Mouse (Mus musculus): ENCODE measurements around the gene Tmeff1. TPM values are rescaled to one million over a fixed set of nuclear protein-coding genes. Genes with fewer than 3 reads are reported as not detected.

The Tmeff1 gene
- polyA plus RNA-seq, 1 experiment = 1.3 TPM

DNA sequence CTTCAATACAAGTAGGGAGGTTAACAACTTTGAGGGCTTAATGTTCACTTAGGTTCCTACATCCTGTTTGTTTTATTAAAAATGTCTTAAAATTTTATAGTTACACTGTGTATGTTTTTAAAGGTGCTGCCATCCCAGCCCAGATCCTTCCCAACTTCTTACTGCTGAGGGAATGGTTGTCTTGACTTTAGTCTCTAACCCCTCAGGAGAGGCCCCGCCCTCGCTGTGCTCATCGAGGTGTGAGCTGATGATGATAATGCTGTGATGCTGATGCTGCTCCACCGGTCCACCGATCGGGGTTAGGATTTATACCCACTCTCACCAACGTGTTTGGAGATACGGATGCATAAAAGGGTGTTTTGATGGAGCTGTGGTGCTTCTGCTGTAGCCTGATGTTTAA is 23.1 kb upstream of the Tmeff1 start:
- no peak overlapping the region for H3K27ac ChIP-seq (ENCODE audit: control insufficient read depth, insufficient read depth, low read length)
- H3K36me3 ChIP-seq (ENCODE audit: control insufficient read depth, insufficient read depth, low read length) = no peaks in the 10 kb centered on the region
- H3K4me3 ChIP-seq (ENCODE audit: control insufficient read depth, insufficient read depth, low read length) = no peak overlapping the region
- 96% methylated on average over 8 of the region's 8 CpGs for WGBS
- no peak for TF ChIP-seq POLR2A (IDR thresholded peaks at IDR 0.05; ENCODE audit: control insufficient read depth, extremely low read depth, insufficient read depth, low read length, poor library complexity)
- TF ChIP-seq CTCF (IDR thresholded peaks at IDR 0.05; ENCODE audit: borderline replicate concordance, control insufficient read depth, extremely low read depth, insufficient read depth, low read length, poor library complexity) = no peak
- H3K27me3 ChIP-seq (ENCODE audit: control insufficient read depth, insufficient read depth, low read length) = no peaks in the 10 kb centered on the region
- DNase-seq = no peak
- no peaks in the 10 kb centered on the region for H3K4me1 ChIP-seq (replicated peaks; ENCODE audit: control insufficient read depth, insufficient read depth, low read length)

DNA sequence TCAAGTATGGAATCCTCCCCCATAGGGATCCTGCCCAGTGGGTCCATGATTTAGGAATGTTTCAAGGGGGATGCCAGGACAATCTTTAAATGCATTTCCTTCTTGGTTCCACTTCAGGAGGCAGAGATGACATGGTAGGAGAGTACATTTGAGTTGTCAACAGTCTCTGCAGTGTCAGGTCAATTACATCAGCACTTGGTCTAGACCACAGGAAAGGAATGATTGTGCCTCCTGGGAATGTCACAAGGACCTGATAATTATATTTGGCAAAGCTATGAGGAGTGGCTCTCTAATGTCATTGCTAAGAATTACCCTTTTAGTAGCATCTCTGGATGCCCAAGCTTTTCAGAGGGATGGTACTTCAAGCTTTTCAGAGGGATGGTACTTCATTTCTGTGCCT is 20.0 kb upstream of the Tmeff1 start:
- H3K27ac ChIP-seq (ENCODE audit: control insufficient read depth, insufficient read depth, low read length) = no peak overlapping the region
- no peak for DNase-seq
- no peaks in the 10 kb centered on the region for H3K4me1 ChIP-seq (replicated peaks; ENCODE audit: control insufficient read depth, insufficient read depth, low read length)
- TF ChIP-seq CTCF (IDR thresholded peaks at IDR 0.05; ENCODE audit: borderline replicate concordance, control insufficient read depth, extremely low read depth, insufficient read depth, low read length, poor library complexity) (no peak), POLR2A (IDR thresholded peaks at IDR 0.05; ENCODE audit: control insufficient read depth, extremely low read depth, insufficient read depth, low read length, poor library complexity) (no peak)
- no peaks in the 10 kb centered on the region for H3K27me3 ChIP-seq (ENCODE audit: control insufficient read depth, insufficient read depth, low read length)
- no peaks in the 10 kb centered on the region for H3K36me3 ChIP-seq (ENCODE audit: control insufficient read depth, insufficient read depth, low read length)
- H3K4me3 ChIP-seq (ENCODE audit: control insufficient read depth, insufficient read depth, low read length) = no peak overlapping the region

DNA sequence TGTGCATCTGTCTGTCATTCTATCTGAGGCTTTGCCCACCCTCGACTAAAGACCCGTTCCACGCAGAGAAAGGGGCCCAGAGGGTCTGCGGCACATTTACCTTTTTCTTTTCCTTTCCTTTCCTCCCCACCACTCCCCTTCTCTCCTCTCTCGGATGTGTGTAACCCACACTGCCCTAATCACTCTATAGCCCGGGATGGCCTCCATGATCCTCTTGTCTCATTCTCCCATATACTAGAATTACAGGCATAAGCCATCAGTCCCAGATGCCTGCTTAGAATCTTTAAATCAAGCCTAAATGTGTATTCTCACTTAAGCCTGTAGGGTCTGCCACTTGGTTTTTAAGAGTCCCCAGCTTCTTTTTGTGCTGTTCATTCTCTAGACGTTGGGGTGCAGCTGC is 8.6 kb upstream of the Tmeff1 start:
- 88% methylated on average over 7 of the region's 7 CpGs for WGBS
- no peak overlapping the region for H3K4me3 ChIP-seq (ENCODE audit: control insufficient read depth, insufficient read depth, low read length)
- no peaks in the 10 kb centered on the region for H3K27me3 ChIP-seq (ENCODE audit: control insufficient read depth, insufficient read depth, low read length)
- TF ChIP-seq POLR2A (IDR thresholded peaks at IDR 0.05; ENCODE audit: control insufficient read depth, extremely low read depth, insufficient read depth, low read length, poor library complexity) = no peak
- no peaks in the 10 kb centered on the region for H3K4me1 ChIP-seq (replicated peaks; ENCODE audit: control insufficient read depth, insufficient read depth, low read length)
- H3K36me3 ChIP-seq (ENCODE audit: control insufficient read depth, insufficient read depth, low read length) = no peaks in the 10 kb centered on the region
- DNase-seq = no peak
- H3K27ac ChIP-seq (ENCODE audit: control insufficient read depth, insufficient read depth, low read length) = no peak overlapping the region

DNA sequence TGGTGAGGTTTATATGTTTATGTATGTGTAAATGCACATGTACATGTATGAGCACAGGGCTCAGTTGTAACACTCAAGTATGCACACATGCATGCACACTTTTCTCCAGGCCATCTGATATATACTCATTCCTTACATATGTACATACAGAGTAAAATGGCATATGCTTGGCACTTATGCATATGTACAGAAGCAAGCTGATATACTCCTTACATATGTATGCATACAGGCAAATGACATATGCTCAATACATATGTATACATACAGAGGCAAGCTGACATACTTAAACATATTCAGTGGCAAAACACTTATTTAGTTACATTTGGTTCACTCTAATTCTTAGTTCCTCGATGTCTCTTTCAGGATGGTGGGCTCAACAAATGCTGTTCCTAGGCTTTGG is 7.1 kb upstream of the Tmeff1 start:
- H3K27me3 ChIP-seq (ENCODE audit: control insufficient read depth, insufficient read depth, low read length) = no peaks in the 10 kb centered on the region
- no peak overlapping the region for H3K4me3 ChIP-seq (ENCODE audit: control insufficient read depth, insufficient read depth, low read length)
- no peak overlapping the region for H3K27ac ChIP-seq (ENCODE audit: control insufficient read depth, insufficient read depth, low read length)
- WGBS = 98% methylated on average over 1 of the region's 1 CpGs
- H3K36me3 ChIP-seq (ENCODE audit: control insufficient read depth, insufficient read depth, low read length) = no peaks in the 10 kb centered on the region
- no peak for DNase-seq
- TF ChIP-seq POLR2A (IDR thresholded peaks at IDR 0.05; ENCODE audit: control insufficient read depth, extremely low read depth, insufficient read depth, low read length, poor library complexity) (no peak), CTCF (IDR thresholded peaks at IDR 0.05; ENCODE audit: borderline replicate concordance, control insufficient read depth, extremely low read depth, insufficient read depth, low read length, poor library complexity) (no peak)
- H3K4me1 ChIP-seq (replicated peaks; ENCODE audit: control insufficient read depth, insufficient read depth, low read length) = no peaks in the 10 kb centered on the region

DNA sequence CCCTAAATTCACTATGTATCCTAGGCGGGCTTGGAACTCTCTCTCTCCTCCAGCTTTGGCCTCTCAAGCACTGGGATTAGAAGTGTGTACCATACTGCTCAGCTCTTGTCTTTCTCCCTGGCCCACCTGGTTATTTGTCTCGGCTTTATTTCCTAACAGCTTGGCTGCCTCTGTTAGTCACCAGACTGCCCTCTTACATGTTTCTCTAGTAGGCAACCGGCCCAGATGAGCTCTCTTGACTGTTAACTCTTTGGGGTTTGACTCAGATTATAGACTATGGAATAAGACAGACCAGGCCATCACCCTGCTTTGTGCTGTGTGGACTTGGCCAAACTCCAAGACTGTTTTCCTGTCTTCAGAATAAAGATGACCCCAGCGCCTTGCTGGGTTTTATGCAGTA is 6.6 kb upstream of the Tmeff1 start:
- Histone ChIP-seq H3K4me3 (ENCODE audit: control insufficient read depth, insufficient read depth, low read length) (no peak overlapping the region), H3K27ac (ENCODE audit: control insufficient read depth, insufficient read depth, low read length) (no peak overlapping the region), H3K36me3 (ENCODE audit: control insufficient read depth, insufficient read depth, low read length) (no peaks in the 10 kb centered on the region), H3K4me1 (replicated peaks; ENCODE audit: control insufficient read depth, insufficient read depth, low read length) (no peaks in the 10 kb centered on the region), H3K27me3 (ENCODE audit: control insufficient read depth, insufficient read depth, low read length) (no peaks in the 10 kb centered on the region)
- 80% methylated on average over 4 of the region's 4 CpGs for WGBS
- no peak for DNase-seq
- TF ChIP-seq POLR2A (IDR thresholded peaks at IDR 0.05; ENCODE audit: control insufficient read depth, extremely low read depth, insufficient read depth, low read length, poor library complexity) (no peak), CTCF (IDR thresholded peaks at IDR 0.05; ENCODE audit: borderline replicate concordance, control insufficient read depth, extremely low read depth, insufficient read depth, low read length, poor library complexity) (no peak)

DNA sequence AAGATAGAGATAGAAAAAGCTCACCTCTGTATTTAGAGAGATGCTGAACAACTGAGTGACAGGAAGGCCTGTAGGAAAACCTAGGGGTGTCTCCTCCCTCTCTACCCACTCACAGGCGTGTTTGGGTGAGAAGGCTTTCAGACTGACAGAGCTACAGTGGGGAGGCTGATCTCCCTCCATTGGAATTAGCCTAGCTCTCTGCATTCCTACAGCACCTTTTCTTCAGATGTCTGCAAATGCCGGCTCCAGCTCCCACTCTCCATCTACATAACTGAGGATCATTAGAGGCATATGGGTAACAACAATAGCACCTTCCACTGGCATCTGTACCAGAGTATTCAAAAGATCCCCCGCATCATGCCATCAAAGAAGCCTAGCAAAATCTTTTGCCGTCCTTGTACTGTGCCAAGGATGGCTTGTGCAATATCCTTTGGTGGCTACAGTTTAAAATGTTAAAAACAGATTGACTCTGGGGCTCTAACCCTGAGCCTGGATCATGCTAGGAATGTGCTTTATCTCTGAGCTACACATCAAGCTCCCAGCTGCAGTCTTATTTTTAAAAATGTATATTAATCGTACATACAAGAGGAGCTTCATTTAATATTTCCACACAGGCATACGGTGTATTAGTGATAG is 5.4 kb upstream of the Tmeff1 start:
- 84% methylated on average over 6 of the region's 6 CpGs for WGBS
- Histone ChIP-seq H3K36me3 (ENCODE audit: control insufficient read depth, insufficient read depth, low read length) (no peaks in the 10 kb centered on the region), H3K27ac (ENCODE audit: control insufficient read depth, insufficient read depth, low read length) (no peak overlapping the region), H3K27me3 (ENCODE audit: control insufficient read depth, insufficient read depth, low read length) (no peaks in the 10 kb centered on the region), H3K4me1 (replicated peaks; ENCODE audit: control insufficient read depth, insufficient read depth, low read length) (no peaks in the 10 kb centered on the region), H3K4me3 (ENCODE audit: control insufficient read depth, insufficient read depth, low read length) (no peak overlapping the region)
- TF ChIP-seq POLR2A (IDR thresholded peaks at IDR 0.05; ENCODE audit: control insufficient read depth, extremely low read depth, insufficient read depth, low read length, poor library complexity) (no peak), CTCF (IDR thresholded peaks at IDR 0.05; ENCODE audit: borderline replicate concordance, control insufficient read depth, extremely low read depth, insufficient read depth, low read length, poor library complexity) (no peak)
- DNase-seq = no peak

DNA sequence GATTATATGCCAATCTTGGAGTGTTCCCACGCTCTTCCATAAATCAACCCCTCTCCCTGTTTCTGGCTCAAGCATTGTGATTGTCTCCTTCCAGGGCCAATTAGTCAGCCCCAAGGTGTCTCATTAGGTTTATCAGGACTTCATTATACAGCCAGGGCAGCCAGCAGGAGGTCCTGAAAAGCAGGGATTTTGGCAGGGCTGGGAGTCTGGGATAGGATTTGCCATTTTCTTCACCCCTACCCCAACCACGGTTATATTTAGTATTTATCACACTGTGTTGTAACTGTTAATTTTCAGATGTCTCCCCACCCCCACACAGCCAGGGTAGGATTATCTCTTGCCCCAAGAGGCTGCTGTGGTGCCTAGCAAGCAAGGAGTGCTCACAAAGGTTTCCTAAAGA is 3.8 kb upstream of the Tmeff1 start:
- DNase-seq = no peak
- no peak overlapping the region for H3K4me3 ChIP-seq (ENCODE audit: control insufficient read depth, insufficient read depth, low read length)
- H3K36me3 ChIP-seq (ENCODE audit: control insufficient read depth, insufficient read depth, low read length) = no peaks in the 10 kb centered on the region
- H3K27me3 ChIP-seq (ENCODE audit: control insufficient read depth, insufficient read depth, low read length) = no peaks in the 10 kb centered on the region; the same call in 1 of the 2 replicates
- H3K27ac ChIP-seq (ENCODE audit: control insufficient read depth, insufficient read depth, low read length) = no peak overlapping the region
- WGBS = 66% methylated on average over 2 of the region's 2 CpGs
- TF ChIP-seq CTCF (IDR thresholded peaks at IDR 0.05; ENCODE audit: borderline replicate concordance, control insufficient read depth, extremely low read depth, insufficient read depth, low read length, poor library complexity) = no peak
- TF ChIP-seq POLR2A (IDR thresholded peaks at IDR 0.05; ENCODE audit: control insufficient read depth, extremely low read depth, insufficient read depth, low read length, poor library complexity) = no peak
- no peaks in the 10 kb centered on the region for H3K4me1 ChIP-seq (replicated peaks; ENCODE audit: control insufficient read depth, insufficient read depth, low read length)

All from thymus, adult 2 months (tissue).